Mouse (Mus musculus): ENCODE measurements around the gene Ppm1l. TPM values are rescaled to one million over a fixed set of nuclear protein-coding genes. Genes with fewer than 3 reads are reported as not detected.

Gene Ppm1l
- total RNA-seq, 2 experiments from 2014 or later: 70.7 to 73.3 TPM

GRCm38 (mm10) chr3:69509411-69509952, 192.8 kb downstream of the Ppm1l start:
- intact Hi-C loops (cut with DNase I): no loop called here
- DNase-seq (ENCODE audit: extremely low spot score in 1 of 2, low spot score in 2 of 2): no peak

GRCm38 (mm10) chr3:69511881-69512280, 195.2 kb downstream of the Ppm1l start:
- intact Hi-C loops (cut with DNase I): no loop called here

GRCm38 (mm10) chr3:69512402-69512801, 195.7 kb downstream of the Ppm1l start:
- DNase-seq (ENCODE audit: extremely low spot score in 1 of 2, low spot score in 2 of 2): no peak
- intact Hi-C loops (cut with DNase I): no loop called here

More at GRCm38 (mm10) chr3:69511881-69512280, 195.2 kb downstream of the Ppm1l start:
- DNase-seq (ENCODE audit: extremely low spot score in 1 of 2, low spot score in 2 of 2): no peak

DNA sequence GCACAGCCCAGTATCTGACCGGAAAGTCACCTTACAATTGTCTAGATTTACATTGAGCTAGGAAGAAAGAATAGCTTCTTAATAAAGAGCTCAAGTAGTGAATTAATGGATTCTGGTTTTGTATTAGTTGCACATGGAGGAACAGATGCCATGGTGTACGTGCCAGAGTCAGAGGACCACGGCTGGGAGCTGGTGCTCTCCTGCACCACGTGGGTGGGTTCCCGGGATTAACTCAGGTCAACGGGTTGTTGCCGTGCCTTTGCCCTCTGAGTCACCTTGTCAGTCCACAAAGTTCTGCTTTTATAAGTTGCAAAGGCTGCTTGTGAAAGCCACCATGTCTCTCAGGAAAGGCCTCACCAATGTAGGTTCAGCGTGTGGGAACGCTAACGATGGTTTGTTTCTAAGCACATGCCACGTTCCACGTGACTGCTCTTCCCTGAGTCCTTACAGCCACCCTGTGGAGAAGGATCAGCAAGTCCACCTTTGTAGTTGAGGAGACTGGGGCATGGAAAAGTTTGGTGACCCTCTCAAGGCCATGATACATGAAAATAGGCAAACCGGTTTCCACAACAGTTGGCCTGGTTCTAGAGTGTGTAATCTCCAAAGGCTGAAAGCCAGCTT, 199.2 kb downstream of the Ppm1l start:
- no peak for DNase-seq (ENCODE audit: extremely low spot score in 1 of 2, low spot score in 2 of 2)
- intact Hi-C loops (cut with DNase I): no loop called here

- intact Hi-C loops (cut with DNase I): no loop called here
- DNase-seq (ENCODE audit: extremely low spot score in 1 of 2, low spot score in 2 of 2): no peak
Observed at GRCm38 (mm10) chr3:69519188-69519587, 202.5 kb downstream of the Ppm1l start.

DNA sequence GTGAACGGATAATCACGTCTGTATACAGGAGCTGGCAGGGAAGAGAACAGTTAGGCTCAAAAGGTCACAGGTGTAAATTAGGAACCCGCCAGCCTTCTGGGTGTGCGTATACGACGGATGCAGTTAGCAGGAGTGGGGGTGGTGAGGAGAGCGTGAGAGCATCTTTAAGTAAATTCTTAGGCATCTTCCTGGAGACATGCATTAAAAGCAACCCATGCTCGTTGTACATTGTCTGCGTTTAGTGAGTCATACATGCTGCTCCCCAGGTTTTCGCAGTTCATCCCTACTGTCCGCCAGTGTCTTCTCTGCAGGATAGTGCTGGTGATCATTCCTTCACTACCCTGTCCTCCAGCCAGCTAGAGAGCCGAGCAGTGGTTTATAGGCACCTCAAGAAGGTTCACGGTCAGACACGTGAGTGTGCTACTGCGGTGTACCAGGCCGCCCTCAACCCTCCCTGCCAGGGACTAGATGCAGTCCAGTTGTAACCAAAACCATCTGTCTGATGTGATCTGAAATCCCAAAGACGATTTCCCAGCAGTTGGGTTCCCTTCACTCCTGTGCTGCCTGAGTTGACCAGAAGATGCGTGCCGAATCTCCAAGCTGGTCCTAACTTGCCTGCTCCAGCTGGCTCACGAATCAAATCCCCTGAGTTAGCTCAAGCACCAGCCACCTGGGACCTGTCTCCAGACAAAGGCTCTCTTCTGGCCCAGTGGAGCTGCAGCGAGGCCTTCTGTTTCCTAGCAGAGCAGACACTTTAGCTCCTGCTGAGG, 203.3 kb downstream of the Ppm1l start:
- intact Hi-C loops (cut with DNase I): no loop called here
- DNase-seq (ENCODE audit: extremely low spot score in 1 of 2, low spot score in 2 of 2): peak in 1 of 2 experiments; percentile 61

DNA sequence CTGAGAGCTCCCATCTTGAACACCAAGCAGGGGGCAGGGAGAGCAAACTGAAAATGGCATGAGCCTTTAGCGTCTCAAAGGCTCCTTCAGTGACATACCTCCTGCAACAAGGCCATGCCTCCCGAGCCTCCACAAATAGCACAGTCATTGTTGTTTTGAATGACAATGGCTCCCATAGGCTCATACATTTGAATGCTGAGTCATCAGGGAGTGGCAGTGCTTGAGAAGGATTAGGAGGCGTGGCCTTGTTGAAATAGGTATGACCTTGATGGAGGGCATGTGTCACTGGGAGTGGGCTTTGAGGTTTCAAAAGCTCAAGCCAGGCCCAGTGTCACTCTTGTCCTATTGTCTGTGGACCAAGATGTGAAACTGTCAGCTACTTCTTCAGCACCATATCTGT, 205.6 kb downstream of the Ppm1l start:
- intact Hi-C loops (cut with DNase I): no loop called here
- no peak for DNase-seq (ENCODE audit: extremely low spot score in 1 of 2, low spot score in 2 of 2)

- DNase-seq (ENCODE audit: extremely low spot score in 1 of 2, low spot score in 2 of 2): no peak
- intact Hi-C loops (cut with DNase I): no loop called here
Observed at GRCm38 (mm10) chr3:69524356-69525071, 207.9 kb downstream of the Ppm1l start.

DNA sequence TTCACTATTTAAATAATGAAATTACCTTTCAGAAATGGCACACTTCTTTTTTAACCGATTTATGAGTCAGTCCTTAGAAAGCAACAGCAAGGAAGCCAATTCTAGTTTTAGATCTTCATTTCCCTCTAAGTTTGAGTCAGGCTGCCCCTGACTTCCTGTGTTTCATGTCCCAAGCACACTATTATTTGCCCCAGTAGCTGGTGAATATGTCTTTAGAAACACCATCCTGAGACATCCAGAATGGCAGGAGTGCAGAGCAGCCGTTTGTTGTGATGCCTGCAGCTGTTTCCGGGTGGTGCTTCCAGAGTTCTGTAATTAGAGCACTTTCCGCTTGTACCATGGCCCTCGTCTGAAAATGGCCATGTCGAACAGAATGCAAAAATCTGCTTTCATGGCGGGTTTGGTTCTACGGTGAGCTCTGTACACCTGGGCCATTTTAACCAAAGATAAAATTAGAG, 208.4 kb downstream of the Ppm1l start:
- DNase-seq (ENCODE audit: extremely low spot score in 1 of 2, low spot score in 2 of 2): no peak
- intact Hi-C loops (cut with DNase I): no loop called here

DNA sequence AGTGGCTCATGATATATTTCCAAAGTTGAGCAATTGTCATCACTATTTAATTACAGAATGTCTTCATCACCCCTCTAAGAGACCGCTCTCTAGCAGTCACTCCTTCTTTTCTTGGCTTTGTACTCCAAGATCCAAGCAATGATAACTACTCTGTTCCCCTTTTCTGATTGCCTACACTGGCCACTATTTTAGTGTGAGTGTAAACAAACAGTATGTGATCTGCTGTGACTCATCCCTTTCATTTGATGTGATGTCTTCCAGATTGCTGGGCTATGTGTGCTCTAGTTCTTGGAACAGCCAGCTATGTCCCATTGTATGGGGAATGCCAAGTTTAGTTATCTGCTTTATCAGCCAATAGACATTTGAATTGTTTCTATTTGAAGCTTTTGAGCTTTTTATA, 210.7 kb downstream of the Ppm1l start:
- no peak for DNase-seq (ENCODE audit: extremely low spot score in 1 of 2, low spot score in 2 of 2)
- intact Hi-C loops (cut with DNase I): no loop called here

DNA sequence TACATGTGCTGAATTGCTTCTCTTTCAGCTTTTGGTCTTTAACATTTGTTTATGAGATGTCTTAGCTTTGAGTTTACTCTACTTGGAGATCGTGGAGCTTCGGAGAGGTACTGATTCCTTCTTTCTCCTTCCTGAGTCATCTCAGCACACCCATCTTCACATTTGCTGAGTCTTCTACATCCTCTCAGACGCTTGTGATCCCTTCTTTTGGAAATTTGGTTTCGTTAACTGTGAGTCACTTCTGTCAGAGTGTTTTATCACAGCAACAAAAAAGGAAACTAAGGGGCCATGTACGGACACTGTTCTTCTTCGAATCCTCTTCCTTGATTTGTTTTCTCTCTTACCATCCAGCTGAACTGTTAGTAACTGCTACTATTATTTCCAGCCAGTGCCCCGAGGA, 212.9 kb downstream of the Ppm1l start:
- intact Hi-C loops (cut with DNase I): no loop called here
- DNase-seq (ENCODE audit: extremely low spot score in 1 of 2, low spot score in 2 of 2): no peak

DNA sequence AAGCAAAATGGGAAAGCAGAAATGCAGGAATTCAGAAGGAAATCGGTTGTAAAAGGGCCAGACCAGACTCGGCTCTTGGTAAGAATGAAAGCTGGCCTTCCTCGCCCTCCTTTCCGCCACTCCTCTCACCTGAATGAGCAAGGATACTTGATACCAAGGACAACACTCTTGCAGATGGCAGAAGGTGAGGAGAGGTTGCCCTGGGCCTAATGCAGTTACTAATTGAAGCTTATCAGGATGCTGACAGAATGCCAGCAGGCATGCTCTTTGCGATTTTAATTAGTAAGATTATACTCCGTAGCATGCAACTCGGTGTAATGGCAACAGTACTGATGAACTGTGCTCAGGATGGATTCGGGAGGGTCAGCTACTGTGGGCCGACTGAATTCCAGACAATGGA, 214.8 kb downstream of the Ppm1l start:
- DNase-seq (ENCODE audit: extremely low spot score in 1 of 2, low spot score in 2 of 2): no peak
- intact Hi-C loops (cut with DNase I): no loop called here

GRCm38 (mm10) chr3:69532687-69533086, 216.0 kb downstream of the Ppm1l start:
- DNase-seq (ENCODE audit: extremely low spot score in 1 of 2, low spot score in 2 of 2): no peak
- intact Hi-C loops (cut with DNase I): no loop called here

GRCm38 (mm10) chr3:69535486-69535885, 218.8 kb downstream of the Ppm1l start:
- intact Hi-C loops (cut with DNase I): no loop called here
- no peak for DNase-seq (ENCODE audit: extremely low spot score in 1 of 2, low spot score in 2 of 2)

GRCm38 (mm10) chr3:69535941-69536647, 219.4 kb downstream of the Ppm1l start:
- intact Hi-C loops (cut with DNase I): no loop called here
- DNase-seq (ENCODE audit: extremely low spot score in 1 of 2, low spot score in 2 of 2): peak in 1 of 2 experiments; percentile 72

DNA sequence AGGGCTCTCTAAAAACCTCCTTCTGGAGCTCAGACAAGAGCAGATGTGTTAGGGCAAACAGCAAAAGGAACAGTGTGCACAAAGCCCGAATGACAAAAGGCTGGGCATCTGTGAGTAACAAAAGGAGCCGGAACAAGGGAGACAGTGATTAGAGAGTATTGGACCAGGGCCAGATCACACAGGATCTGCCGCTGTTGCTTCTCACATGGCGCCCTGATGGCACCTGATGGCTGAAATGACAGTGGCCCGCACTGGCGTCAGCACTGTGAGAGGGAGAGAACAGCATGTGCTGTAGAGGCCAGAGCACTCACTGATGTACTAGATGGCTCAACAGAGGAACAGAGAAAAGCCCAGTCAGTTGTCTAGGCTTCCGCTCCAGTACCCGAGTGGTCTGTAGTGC, 226.3 kb downstream of the Ppm1l start:
- peak in 1 of 2 experiments; percentile 32 for DNase-seq (ENCODE audit: extremely low spot score in 1 of 2, low spot score in 2 of 2)
- intact Hi-C loops (cut with DNase I): no loop called here

DNA sequence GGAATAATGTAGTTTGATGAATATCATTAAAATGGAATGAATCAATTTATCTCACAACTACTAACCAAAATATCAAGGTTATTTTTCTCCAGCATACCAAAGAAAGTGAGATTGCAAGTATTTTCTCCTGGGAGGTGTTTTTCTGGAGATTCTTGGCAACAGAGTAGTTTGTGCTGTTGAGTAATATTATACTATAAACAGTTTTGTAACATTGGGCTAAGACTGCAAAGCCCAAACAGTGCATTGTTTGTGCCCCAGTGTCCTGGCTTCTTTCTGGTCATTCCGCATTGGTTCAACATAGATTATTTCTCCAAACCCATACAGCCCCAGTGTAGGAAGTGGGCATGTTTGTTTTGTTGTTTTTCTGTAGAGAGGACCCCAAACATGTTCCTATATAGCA, 227.1 kb downstream of the Ppm1l start:
- intact Hi-C loops (cut with DNase I): no loop called here
- no peak for DNase-seq (ENCODE audit: extremely low spot score in 1 of 2, low spot score in 2 of 2)

DNA sequence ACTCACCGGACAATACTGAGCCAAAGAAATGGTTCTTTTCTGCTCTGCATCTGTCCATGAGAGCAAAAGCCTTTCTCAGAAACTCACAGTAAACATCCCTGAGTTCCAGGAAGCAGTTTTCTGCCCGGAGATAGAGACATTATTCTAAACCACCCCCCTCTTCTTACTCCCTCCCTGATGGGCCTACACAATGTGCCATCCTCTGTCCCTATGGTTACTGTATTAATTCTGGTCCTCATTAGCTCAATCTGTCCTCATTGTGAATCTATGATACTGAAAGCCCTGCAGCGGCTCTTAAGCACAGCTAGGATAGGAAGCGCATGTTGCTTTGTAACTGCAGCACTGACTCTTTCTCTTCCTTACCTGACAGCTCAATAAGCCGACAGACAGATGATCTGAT, 228.4 kb downstream of the Ppm1l start:
- no peak for DNase-seq (ENCODE audit: extremely low spot score in 1 of 2, low spot score in 2 of 2)
- intact Hi-C loops (cut with DNase I): no loop called here
